Mouse (Mus musculus): ENCODE data around the gene Chmp2a.

DNA sequence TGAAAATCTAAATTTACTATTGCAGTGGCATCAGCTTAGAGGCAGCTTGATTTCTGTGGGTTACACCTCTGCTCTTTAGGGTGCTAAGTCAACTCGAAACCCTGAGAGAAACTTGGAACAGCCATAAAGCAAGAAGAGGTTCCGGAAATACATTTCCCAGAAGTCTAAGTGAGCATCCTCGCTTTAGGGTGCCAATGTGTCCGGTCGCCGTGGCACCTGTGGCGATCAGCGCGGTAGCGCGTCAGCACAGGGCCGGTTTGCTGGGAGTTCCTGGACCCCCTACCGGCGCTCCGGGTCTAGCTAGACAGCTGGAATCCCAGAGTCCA, 19.3 kb upstream of the Chmp2a start:
- no peak for TF ChIP-seq POLR2A (IDR thresholded peaks at IDR 0.05; ENCODE audit: low read depth, low read length)
- no peak for TF ChIP-seq CTCF (IDR thresholded peaks at IDR 0.05; ENCODE audit: borderline replicate concordance, insufficient read depth, low read length)

Data from embryonic fibroblast, embryonic 13.5 days (primary cell).